ENCODE assay signal across 24 mouse cellular contexts in the genomic region with DNA sequence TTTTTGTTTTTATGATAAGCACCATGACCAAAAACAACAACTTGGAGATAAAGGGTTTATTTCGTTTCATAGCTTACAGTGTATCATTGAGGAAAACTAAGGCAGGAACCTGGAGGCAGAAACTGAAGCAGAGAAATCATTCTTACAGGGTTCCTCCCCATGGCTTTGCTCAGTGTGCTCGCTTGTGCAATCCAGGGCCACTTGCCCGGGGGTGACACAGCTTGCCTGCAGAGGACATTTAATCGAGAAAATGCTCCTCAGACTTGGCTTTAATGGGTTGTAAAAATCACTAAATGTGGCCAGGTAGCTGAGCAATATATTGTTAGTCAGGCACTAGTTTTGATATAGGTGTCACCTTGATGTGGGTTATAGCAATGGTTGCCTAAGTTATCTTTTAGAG. TPM values are rescaled to one million over a fixed set of nuclear protein-coding genes. Genes with fewer than 3 reads are reported as not detected.
DNase-seq lines count a peak whose midpoint lies in the region; TF ChIP-seq lines count a peak whose summit lies in the region.
"Had no signal": no experiment of that assay in that cellular context is flagged by ENCODE, and none has a peak within 500 bp of the region (broad histone marks: within the 10 kb centered on the region; RNA-seq: fewer than 3 reads in every experiment).

No protein-coding gene starts in this region.

- H3K79me2 ChIP-seq in macrophage (ENCODE audit: inconsistent target): no peaks in the 10 kb centered on the region

- no peak for TF ChIP-seq CTCF in bone marrow macrophage, adult 2 months (IDR thresholded peaks at IDR 0.05; ENCODE audit: low read depth, low read length)

- peaks cover 3% of the 10 kb centered on the region for H3K27me3 ChIP-seq in embryonic facial prominence, embryonic 10.5 days (replicated peaks; ENCODE audit: low read depth, poor library complexity, severe bottlenecking)
- H3K27me3 ChIP-seq: forebrain, embryonic 13.5 days; heart, embryonic 13.5 days; kidney, embryonic 15.5 days had no signal

- H3K4me3 ChIP-seq in bone marrow macrophage, adult 2 months (ENCODE audit: insufficient read depth, low read length): no peak overlapping the region
- no peak overlapping the region for H3K4me3 ChIP-seq in macrophage (ENCODE audit: inconsistent target)
- no peak overlapping the region for H3K4me3 ChIP-seq in embryonic facial prominence, embryonic 10.5 days
- H3K4me3 ChIP-seq: forebrain, embryonic 10.5 days; forebrain, embryonic 13.5 days; heart, adult 2 months; heart, embryonic 10.5 days; heart, embryonic 13.5 days; hindbrain, embryonic 12.5 days; kidney, embryonic 15.5 days had no signal

- H3K9me3 ChIP-seq in embryonic facial prominence, embryonic 10.5 days: no peaks in the 10 kb centered on the region
- H3K9me3 ChIP-seq: forebrain, embryonic 10.5 days; forebrain, embryonic 13.5 days; heart, embryonic 10.5 days; heart, embryonic 13.5 days; hindbrain, embryonic 12.5 days; kidney, embryonic 15.5 days had no signal

- 64% methylated on average over 4 of the region's 4 CpGs for WGBS in macrophage (ENCODE audit: missing documents)
- 91% methylated on average over 4 of the region's 4 CpGs for WGBS in embryonic facial prominence, embryonic 10.5 days

- H3K27ac ChIP-seq in bone marrow macrophage, adult 2 months (ENCODE audit: insufficient read depth, low read depth, low read length): peak overlapping the region; percentile 19
- peak overlapping the region; percentile 34 for H3K27ac ChIP-seq in macrophage
- H3K27ac ChIP-seq in embryonic facial prominence, embryonic 10.5 days (replicated peaks): no peak overlapping the region
- H3K27ac ChIP-seq: forebrain, embryonic 10.5 days; forebrain, embryonic 13.5 days; heart, adult 2 months; heart, embryonic 10.5 days; heart, embryonic 13.5 days; hindbrain, embryonic 12.5 days; kidney, embryonic 15.5 days had no signal

- peak; percentile 30 to 32 for DNase-seq in adrenal gland, postnatal 36 days
- DNase-seq in adrenal gland, adult 8-10 months: no peak
- peak; percentile 86 for DNase-seq in heart, adult 11 months
- no peak for DNase-seq in heart, adult 18-20 months
- DNase-seq in embryonic facial prominence, embryonic 10.5 days (ENCODE audit: low spot score): no peak
- DNase-seq: adrenal gland, postnatal 25 days; cerebellum, adult 11-12 months; cerebellum, adult 8-10 months; cerebellum, postnatal 10 days; cerebellum, postnatal 36 days; embryo, embryonic 11 days; gastrocnemius, postnatal 36 days; heart, adult 2 months; heart, postnatal 14 days; heart, postnatal 4 days; kidney, adult 2 months had no signal

- TF ChIP-seq POLR2A in bone marrow macrophage, adult 2 months (IDR thresholded peaks at IDR 0.05; ENCODE audit: borderline replicate concordance, low read depth, low read length): no peak

- peaks cover 18% of the 10 kb centered on the region for H3K4me1 ChIP-seq in bone marrow macrophage, adult 2 months (ENCODE audit: control insufficient read depth, insufficient read depth, low read length)
- H3K4me1 ChIP-seq in embryonic facial prominence, embryonic 10.5 days: peaks cover 10% of the 10 kb centered on the region

- H3K36me3 ChIP-seq in macrophage (ENCODE audit: inconsistent target): peaks cover 26% of the 10 kb centered on the region
- peaks cover 50% of the 10 kb centered on the region for H3K36me3 ChIP-seq in embryonic facial prominence, embryonic 10.5 days (replicated peaks)

RNA-seq across cellular contexts. Expression of a gene that starts 10.8 kb away (rescaled TPM):
- 10 to 100 TPM; 17.7 to 19.0 TPM for total RNA-seq in adrenal gland, postnatal 36 days (2021)
- 10 to 100 TPM; 20.4 to 26.9 (median 22.4) TPM for total RNA-seq in adrenal gland, adult 8-10 months (2022)
- 10 to 100 TPM; 14.9 to 16.3 TPM for total RNA-seq in heart, adult 18-20 months (2021)
- polyA plus RNA-seq in bone marrow macrophage, adult 2 months (2012; ENCODE audit: insufficient read depth, insufficient read length, missing spikeins): 23.9 and 24.3 TPM in 2 replicates
- total RNA-seq in macrophage (2018; cell fraction: chromatin; rRNA removed): 10 to 100 TPM in 22 of 26 experiments, 1 to 10 TPM in 4; 5.4 to 40.5 (median 20.1) TPM
- 10 to 100 TPM in 20 of 26 experiments, 1 to 10 TPM in 6; 6.5 to 17.1 (median 13.1) TPM for total RNA-seq in macrophage (2018; cell fraction: cytosol; rRNA removed)
- total RNA-seq in macrophage (2018; cell fraction: nucleus; rRNA removed): 10 to 100 TPM in 22 of 26 experiments, 1 to 10 TPM in 4; 7.2 to 26.9 (median 13.4) TPM
- polyA plus RNA-seq in macrophage (2018): 9.9 to 17.8 TPM (median 16.3 TPM) in 3 replicates
- 35.4 and 35.9 TPM in 2 replicates for polyA plus RNA-seq in embryonic facial prominence, embryonic 10.5 days (2016; fragmentation: Nextera tagmentation; extraction: Ambion mirVana)

RNA-seq across cellular contexts. Expression of a gene that starts 10.8 kb away (rescaled TPM):
- 10 to 100 TPM; 11.4 to 14.0 TPM for total RNA-seq in adrenal gland, postnatal 36 days (2021)
- 10 to 100 TPM in 3 of 4 experiments, 1 to 10 TPM in 1; 9.5 to 18.4 (median 15.5) TPM for total RNA-seq in adrenal gland, adult 8-10 months (2022)
- total RNA-seq in heart, adult 18-20 months (2021): 10 to 100 TPM; 12.0 to 15.7 TPM
- 42.1 and 47.2 TPM in 2 replicates for polyA plus RNA-seq in bone marrow macrophage, adult 2 months (2012; ENCODE audit: insufficient read depth, insufficient read length, missing spikeins)
- total RNA-seq in macrophage (2018; cell fraction: chromatin; rRNA removed): 10 to 100 TPM; 20.3 to 80.2 (median 36.9) TPM
- 10 to 100 TPM in 20 of 26 experiments, 1 to 10 TPM in 6; 8.4 to 22.1 (median 11.8) TPM for total RNA-seq in macrophage (2018; cell fraction: cytosol; rRNA removed)
- total RNA-seq in macrophage (2018; cell fraction: nucleus; rRNA removed): 10 to 100 TPM; 13.4 to 67.4 (median 23.6) TPM
- 11.8 to 21.7 TPM (median 12.3 TPM) in 3 replicates for polyA plus RNA-seq in macrophage (2018)
- 63.4 and 66.4 TPM in 2 replicates for polyA plus RNA-seq in embryonic facial prominence, embryonic 10.5 days (2016; fragmentation: Nextera tagmentation; extraction: Ambion mirVana)

Comparison
In these comparisons a context has a peak if more than half of its experiments do, and no peak if none do; other contexts are left out.
1. DNase-seq: peak in adrenal gland, postnatal 36 days (2 of 2) and heart, adult 11 months (single experiment); none in adrenal gland, adult 8-10 months (single experiment), heart, adult 18-20 months (0 of 2) and embryonic facial prominence, embryonic 10.5 days (single experiment).